Mouse (Mus musculus): ENCODE results near the gene Zswim5.

- TF ChIP-seq POLR2A (IDR thresholded peaks at IDR 0.05; ENCODE audit: borderline replicate concordance, extremely low read depth, low read depth, low read length) (no peak), CTCF (IDR thresholded peaks at IDR 0.05; ENCODE audit: insufficient read depth, low read length) (no peak)
These were observed 649 bp downstream of the Zswim5 start for GRCm38 (mm10) chr4:116877729-116878321.

Data from lung, adult 2 months (tissue).